Mouse (Mus musculus): ENCODE data around the gene Pros1.
A peak's percentile ranks its signal among the peaks of the same experiment; 100 is the strongest.

The Pros1 gene

GRCm38 (mm10) chr16:62861455-62861854, 7.3 kb downstream of the Pros1 start:
- no peak for DNase-seq

- DNase-seq = no peak
Measured at GRCm38 (mm10) chr16:62872688-62873117, 18.6 kb downstream of the Pros1 start.

- DNase-seq = no peak
Measured at GRCm38 (mm10) chr16:62873180-62873579, 19.1 kb downstream of the Pros1 start.

GRCm38 (mm10) chr16:62874065-62874464, 20.0 kb downstream of the Pros1 start:
- no peak for DNase-seq

- no peak for DNase-seq
Measured at GRCm38 (mm10) chr16:62895824-62896223, 41.7 kb downstream of the Pros1 start.

GRCm38 (mm10) chr16:62911364-62911763, 57.3 kb downstream of the Pros1 start:
- no peak for DNase-seq

GRCm38 (mm10) chr16:62912246-62912645, 58.1 kb downstream of the Pros1 start:
- DNase-seq = no peak

- DNase-seq = no peak
Measured at GRCm38 (mm10) chr16:62915530-62915929, 61.4 kb downstream of the Pros1 start.

GRCm38 (mm10) chr16:62922245-62922644, 68.1 kb downstream of the Pros1 start:
- no peak for DNase-seq

GRCm38 (mm10) chr16:62931341-62931740, 77.2 kb downstream of the Pros1 start:
- DNase-seq = no peak

- no peak for DNase-seq
Measured at GRCm38 (mm10) chr16:62936316-62936715, 82.2 kb downstream of the Pros1 start.

GRCm38 (mm10) chr16:62940388-62941003, 86.4 kb downstream of the Pros1 start:
- peak; percentile 77 for DNase-seq

GRCm38 (mm10) chr16:62941763-62942162, 87.7 kb downstream of the Pros1 start:
- no peak for DNase-seq

GRCm38 (mm10) chr16:62942418-62943410, 88.6 kb downstream of the Pros1 start:
- no peak for DNase-seq

- no peak for DNase-seq
Measured at GRCm38 (mm10) chr16:62958485-62958884, 104.4 kb downstream of the Pros1 start.

GRCm38 (mm10) chr16:62964361-62964763, 110.3 kb downstream of the Pros1 start:
- no peak for DNase-seq

- DNase-seq = no peak
Measured at GRCm38 (mm10) chr16:62971673-62972332, 117.7 kb downstream of the Pros1 start.

GRCm38 (mm10) chr16:62974926-62975325, 120.8 kb downstream of the Pros1 start:
- DNase-seq = peak; percentile 5

All from liver (tissue).